Mouse (Mus musculus): ENCODE measurements around the gene Gna13. TPM values are rescaled to one million over a fixed set of nuclear protein-coding genes. Genes with fewer than 3 reads are reported as not detected.
"Not testable (repeated sequence)": the region's sequence is repeated elsewhere in the genome, so short reads cannot be mapped to it uniquely, and the experiment has no call there.

Gene Gna13
- polyA plus RNA-seq, 1 experiment from 2014 or later, result 17.8 TPM

GRCm38 (mm10) chr11:109332722-109333121 is 29.9 kb upstream of the Gna13 start:
- peaks cover 12% of the 10 kb centered on the region for H3K4me1 ChIP-seq
- no peaks in the 10 kb centered on the region for H3K9me3 ChIP-seq
- no peak overlapping the region for H3K4me2 ChIP-seq
- H3K36me3 ChIP-seq, result no peaks in the 10 kb centered on the region
- WGBS, result 45% methylated on average over 6 of the region's 6 CpGs
- H3K27ac ChIP-seq (replicated peaks), result no peak overlapping the region
- no peak overlapping the region for H3K4me3 ChIP-seq
- H3K9ac ChIP-seq, result no peak overlapping the region
- ATAC-seq (ENCODE audit: extremely low read depth, insufficient number of reproducible peaks, low FRiP score, low TSS enrichment), result no peak
- no peaks in the 10 kb centered on the region for H3K27me3 ChIP-seq (replicated peaks)

GRCm38 (mm10) chr11:109334773-109335172 is 27.9 kb upstream of the Gna13 start:
- no peaks in the 10 kb centered on the region for H3K9me3 ChIP-seq
- H3K36me3 ChIP-seq, result no peaks in the 10 kb centered on the region
- no peaks in the 10 kb centered on the region for H3K27me3 ChIP-seq (replicated peaks)
- peaks cover 8% of the 10 kb centered on the region for H3K4me1 ChIP-seq
- H3K9ac ChIP-seq, result no peak overlapping the region
- no peak for ATAC-seq (ENCODE audit: extremely low read depth, insufficient number of reproducible peaks, low FRiP score, low TSS enrichment)
- no peak overlapping the region for H3K4me3 ChIP-seq
- WGBS, result 82% methylated on average over 4 of the region's 4 CpGs
- H3K4me2 ChIP-seq, result no peak overlapping the region
- no peak overlapping the region for H3K27ac ChIP-seq (replicated peaks)

DNA sequence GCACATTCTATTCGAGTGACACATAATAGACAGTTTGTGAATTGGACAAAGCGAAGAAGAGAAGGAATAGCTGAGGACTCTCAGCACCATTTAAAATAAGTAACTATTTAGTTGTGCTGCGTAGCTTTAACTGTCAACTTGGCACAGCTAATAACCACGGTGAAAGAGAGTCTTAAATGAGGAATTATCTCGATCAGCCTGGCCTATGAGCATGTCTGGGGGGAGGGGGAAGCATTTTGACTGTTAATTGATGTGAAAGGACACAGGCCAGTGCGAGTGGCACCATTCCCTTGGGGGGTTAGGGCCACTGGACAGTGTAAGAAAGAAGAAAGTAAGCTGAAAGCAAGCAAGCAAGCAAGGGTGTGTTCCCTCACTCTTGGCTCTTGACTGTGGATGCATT is 26.7 kb upstream of the Gna13 start:
- no peaks in the 10 kb centered on the region for H3K36me3 ChIP-seq
- no peaks in the 10 kb centered on the region for H3K9me3 ChIP-seq
- no peak overlapping the region for H3K27ac ChIP-seq (replicated peaks)
- no peak for ATAC-seq (ENCODE audit: extremely low read depth, insufficient number of reproducible peaks, low FRiP score, low TSS enrichment)
- no peaks in the 10 kb centered on the region for H3K27me3 ChIP-seq (replicated peaks)
- no peak overlapping the region for H3K4me2 ChIP-seq
- H3K9ac ChIP-seq, result no peak overlapping the region
- no peak overlapping the region for H3K4me3 ChIP-seq
- H3K4me1 ChIP-seq, result peaks cover 8% of the 10 kb centered on the region
- 47% methylated on average over 6 of the region's 6 CpGs for WGBS

DNA sequence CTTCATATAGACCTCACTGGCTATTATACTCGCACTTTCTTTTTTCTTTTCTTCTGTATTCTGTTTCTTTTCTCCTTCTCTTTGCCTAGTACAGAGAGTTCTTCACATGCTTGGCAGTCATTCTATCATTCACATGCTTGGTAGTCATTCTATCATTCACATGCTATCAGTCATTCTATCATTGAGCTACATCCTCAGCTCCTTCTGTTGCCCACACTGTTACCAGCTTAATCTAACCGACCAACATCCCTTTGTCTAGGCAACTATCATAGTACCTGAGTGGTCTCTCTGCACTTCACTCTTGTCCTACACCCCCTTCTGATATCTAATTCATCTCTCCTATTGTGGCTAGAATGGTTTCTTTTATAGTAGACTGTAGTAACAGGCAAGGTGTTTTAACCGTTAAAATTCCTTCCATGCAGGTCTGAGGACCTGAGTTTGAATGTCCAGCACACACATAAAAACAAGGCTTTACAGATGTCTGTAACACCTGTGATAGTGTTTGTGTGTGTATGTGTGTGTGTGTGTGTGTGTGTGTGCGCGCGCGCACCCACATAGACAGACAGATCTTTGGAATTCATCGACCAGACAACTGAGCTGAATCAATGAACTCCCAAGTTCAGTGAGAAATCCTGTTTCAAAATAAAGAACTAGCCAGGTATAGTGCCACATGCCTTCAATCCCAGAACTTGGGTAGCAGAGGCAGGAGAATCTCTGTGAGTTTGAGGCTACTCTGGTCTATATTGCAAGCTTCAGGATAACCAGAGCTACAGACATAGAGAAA is 23.3 kb upstream of the Gna13 start:
- Histone ChIP-seq H3K9me3 (no peaks in the 10 kb centered on the region), H3K9ac (no peak overlapping the region), H3K36me3 (no peaks in the 10 kb centered on the region), H3K27ac (replicated peaks) (no peak overlapping the region), H3K4me3 (no peak overlapping the region), H3K27me3 (replicated peaks) (0 out of 2 replicates have a peak, but pooled peaks cover 8% of the 10 kb centered on the region), H3K4me1 (peaks cover 14% of the 10 kb centered on the region), H3K4me2 (no peak overlapping the region)
- ATAC-seq (ENCODE audit: extremely low read depth, insufficient number of reproducible peaks, low FRiP score, low TSS enrichment), result no peak
- whole genome bisulfite sequencing, result 91% methylated on average over 8 of the region's 8 CpGs

DNA sequence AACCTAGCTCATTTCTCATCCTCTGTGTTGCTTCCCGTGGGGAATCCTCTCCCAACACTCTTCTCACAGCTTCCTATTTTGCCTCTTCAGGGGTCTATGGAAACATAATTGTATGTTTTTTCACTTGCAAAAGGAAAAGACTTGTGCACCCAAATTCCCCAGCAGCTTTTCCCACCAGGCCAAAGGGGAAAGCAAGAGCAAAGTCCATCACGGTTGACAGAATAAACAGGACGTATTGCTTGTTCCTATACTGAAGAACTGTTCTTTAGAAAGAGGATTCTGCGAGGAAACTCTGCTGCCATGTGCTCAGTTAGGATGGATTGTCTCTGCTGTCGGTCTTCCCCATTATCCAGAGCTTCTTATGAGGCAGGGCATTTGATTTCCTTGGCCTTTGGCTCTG is 22.1 kb upstream of the Gna13 start:
- Histone ChIP-seq H3K36me3 (no peaks in the 10 kb centered on the region), H3K27me3 (replicated peaks) (0 out of 2 replicates have a peak, but pooled peaks cover 8% of the 10 kb centered on the region), H3K9me3 (no peaks in the 10 kb centered on the region), H3K4me2 (no peak overlapping the region), H3K4me3 (no peak overlapping the region), H3K4me1 (peaks cover 20% of the 10 kb centered on the region), H3K9ac (no peak overlapping the region), H3K27ac (replicated peaks) (no peak overlapping the region)
- 74% methylated on average over 5 of the region's 5 CpGs for WGBS
- no peak for ATAC-seq (ENCODE audit: extremely low read depth, insufficient number of reproducible peaks, low FRiP score, low TSS enrichment)

DNA sequence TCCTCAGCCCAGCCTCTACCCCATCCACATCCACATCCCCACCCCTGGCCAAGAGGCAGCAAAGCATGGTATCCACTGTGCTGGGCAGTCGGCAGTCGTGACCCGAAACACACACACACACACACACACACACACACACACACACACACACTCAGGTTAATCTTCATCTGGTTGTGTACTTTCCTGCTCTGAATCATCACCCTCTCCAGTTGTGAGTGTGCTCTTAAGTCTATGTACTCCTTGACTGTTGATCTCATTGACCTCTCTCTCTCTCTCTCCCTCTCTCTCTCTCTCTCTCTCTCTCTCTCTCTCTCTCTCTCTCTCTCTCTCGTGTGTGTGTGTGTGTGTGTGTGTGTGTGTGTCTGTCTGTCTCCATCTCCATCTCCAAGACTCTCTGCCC is 20.0 kb upstream of the Gna13 start:
- WGBS, result 87% methylated on average over 3 of the region's 4 CpGs
- not testable (repeated sequence) for H3K27me3 ChIP-seq (replicated peaks); ATAC-seq (ENCODE audit: extremely low read depth, insufficient number of reproducible peaks, low FRiP score, low TSS enrichment); H3K36me3 ChIP-seq; H3K27ac ChIP-seq (replicated peaks); H3K9ac ChIP-seq; H3K9me3 ChIP-seq; H3K4me3 ChIP-seq; H3K4me2 ChIP-seq
- H3K4me1 ChIP-seq, result peaks cover 37% of the 10 kb centered on the region

DNA sequence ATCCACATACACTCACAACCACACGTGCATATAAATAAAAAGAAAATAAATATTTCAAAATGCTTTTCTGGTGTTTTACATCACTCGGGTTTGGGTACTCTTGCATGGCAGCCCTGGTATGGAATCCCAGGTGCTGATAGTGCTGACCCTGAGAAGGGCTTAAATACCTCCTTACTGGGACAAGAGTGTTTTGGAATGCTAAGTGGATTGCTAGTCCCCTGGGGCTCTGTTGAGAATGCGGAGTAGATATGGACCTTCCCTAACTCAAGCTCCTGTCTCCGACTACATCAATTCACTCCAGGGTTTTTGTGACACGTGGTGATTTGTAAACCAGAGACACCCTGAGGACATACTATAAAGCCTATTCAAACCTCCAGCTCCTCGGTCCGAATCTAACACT is 19.1 kb upstream of the Gna13 start:
- H3K36me3 ChIP-seq, result no peaks in the 10 kb centered on the region
- peak overlapping the region; percentile 13 for H3K4me3 ChIP-seq
- peaks cover 46% of the 10 kb centered on the region for H3K4me1 ChIP-seq
- 18% methylated on average over 7 of the region's 7 CpGs for WGBS
- ATAC-seq (ENCODE audit: extremely low read depth, insufficient number of reproducible peaks, low FRiP score, low TSS enrichment), result no peak
- H3K9ac ChIP-seq, result peak overlapping the region; percentile 60
- peak overlapping the region; percentile 56 for H3K4me2 ChIP-seq
- no peaks in the 10 kb centered on the region for H3K9me3 ChIP-seq
- H3K27ac ChIP-seq (replicated peaks), result peak overlapping the region; percentile 67
- 0 out of 2 replicates have a peak, but pooled peaks cover 8% of the 10 kb centered on the region for H3K27me3 ChIP-seq (replicated peaks)

DNA sequence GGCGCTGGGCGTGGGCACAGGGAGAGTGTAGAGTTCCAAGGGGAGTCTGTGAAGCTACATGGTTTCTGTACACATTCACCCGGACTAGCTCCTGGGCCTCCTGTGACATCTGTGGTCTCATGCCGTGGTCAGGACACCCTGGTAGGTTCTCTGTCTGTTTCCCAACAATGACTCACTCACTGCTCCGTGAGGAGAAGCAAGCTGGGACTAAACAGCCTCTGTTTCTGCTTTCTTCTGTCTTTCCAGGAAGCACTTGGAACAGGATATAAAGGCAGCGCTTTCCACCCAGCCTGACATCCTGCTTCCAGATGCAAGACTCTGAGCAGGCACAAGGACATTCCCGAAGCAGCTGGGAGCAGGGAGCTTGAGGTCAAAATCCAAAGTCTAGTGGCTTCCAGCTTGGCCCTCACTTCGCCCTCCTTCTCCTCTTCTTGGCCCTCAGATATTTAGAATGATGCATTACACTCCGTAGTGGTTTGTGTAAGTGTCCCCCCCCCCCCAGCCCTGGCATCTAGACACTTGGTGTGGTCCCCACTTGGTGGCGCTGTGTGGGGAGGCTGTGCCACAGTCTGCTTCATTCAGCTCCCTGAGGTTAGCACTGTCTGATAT is 18.5 kb upstream of the Gna13 start:
- Histone ChIP-seq H3K4me3 (peak overlapping the region; percentile 13), H3K27ac (replicated peaks) (peak overlapping the region; percentile 67), H3K36me3 (no peaks in the 10 kb centered on the region), H3K9ac (peak overlapping the region; percentile 60), H3K27me3 (replicated peaks) (0 out of 2 replicates have a peak, but pooled peaks cover 8% of the 10 kb centered on the region), H3K4me2 (peak overlapping the region; percentile 56), H3K9me3 (no peaks in the 10 kb centered on the region), H3K4me1 (peaks cover 48% of the 10 kb centered on the region)
- ATAC-seq (ENCODE audit: extremely low read depth, insufficient number of reproducible peaks, low FRiP score, low TSS enrichment), result no peak
- WGBS, result 16% methylated on average over 10 of the region's 10 CpGs

DNA sequence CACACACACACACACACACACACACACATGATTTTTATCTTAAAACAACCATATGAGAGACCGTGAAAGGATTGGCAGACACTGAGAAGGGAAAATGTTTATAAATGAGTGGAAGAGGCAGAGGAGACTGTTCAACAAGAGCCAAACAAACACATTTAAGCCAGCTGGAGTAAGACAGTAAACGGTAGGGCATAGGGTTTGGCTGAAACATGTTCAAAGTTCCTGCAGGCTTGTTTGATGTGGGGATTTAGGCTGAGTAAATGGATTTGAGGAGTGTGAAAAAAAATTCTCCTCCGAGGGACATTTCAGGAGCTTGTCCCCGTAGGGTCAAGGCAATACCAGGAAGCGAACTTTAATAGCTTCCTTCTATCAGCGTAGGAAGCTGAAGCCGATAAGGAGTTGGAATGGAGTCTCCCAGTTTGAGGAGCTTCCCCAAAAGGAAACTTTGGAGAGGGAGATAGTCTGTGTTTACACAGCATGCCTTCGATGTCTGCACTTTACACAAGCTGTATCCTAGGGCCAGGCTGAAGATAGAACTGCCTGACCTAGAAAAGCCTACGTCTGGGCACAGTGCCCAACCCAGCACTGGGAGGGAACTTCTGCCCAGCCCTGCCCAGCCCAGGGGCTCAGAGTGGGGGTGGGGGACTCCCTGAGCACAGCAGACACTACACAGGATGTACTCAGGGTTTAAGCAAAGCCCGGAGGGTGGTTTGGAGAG is 15.2 kb upstream of the Gna13 start:
- H3K9ac ChIP-seq, result peak overlapping the region; percentile 47
- no peaks in the 10 kb centered on the region for H3K27me3 ChIP-seq (replicated peaks)
- H3K4me2 ChIP-seq, result peak overlapping the region; percentile 51
- peaks cover 58% of the 10 kb centered on the region for H3K4me1 ChIP-seq
- H3K36me3 ChIP-seq, result no peaks in the 10 kb centered on the region
- ATAC-seq (ENCODE audit: extremely low read depth, insufficient number of reproducible peaks, low FRiP score, low TSS enrichment), result peak; percentile 84
- WGBS, result 6% methylated on average over 10 of the region's 10 CpGs
- peak overlapping the region; percentile 83 for H3K27ac ChIP-seq (replicated peaks)
- peak overlapping the region; percentile 9; the same call in 1 of the 2 replicates for H3K4me3 ChIP-seq
- H3K9me3 ChIP-seq, result no peaks in the 10 kb centered on the region

- no peaks in the 10 kb centered on the region for H3K9me3 ChIP-seq
- no peaks in the 10 kb centered on the region for H3K27me3 ChIP-seq (replicated peaks)
- WGBS, result 59% methylated on average over 12 of the region's 12 CpGs
- H3K4me2 ChIP-seq, result 0 out of 2 replicates have a peak overlapping the region, but pooled peaks have one; percentile 51
- ATAC-seq (ENCODE audit: extremely low read depth, insufficient number of reproducible peaks, low FRiP score, low TSS enrichment), result no peak
- H3K4me1 ChIP-seq, result peaks cover 53% of the 10 kb centered on the region
- H3K27ac ChIP-seq (replicated peaks), result peak overlapping the region; percentile 83; the same call in 1 of the 2 replicates
- H3K9ac ChIP-seq, result no peak overlapping the region
- H3K36me3 ChIP-seq, result no peaks in the 10 kb centered on the region
- no peak overlapping the region for H3K4me3 ChIP-seq
Measured at GRCm38 (mm10) chr11:109348408-109348807, 14.2 kb upstream of the Gna13 start.

DNA sequence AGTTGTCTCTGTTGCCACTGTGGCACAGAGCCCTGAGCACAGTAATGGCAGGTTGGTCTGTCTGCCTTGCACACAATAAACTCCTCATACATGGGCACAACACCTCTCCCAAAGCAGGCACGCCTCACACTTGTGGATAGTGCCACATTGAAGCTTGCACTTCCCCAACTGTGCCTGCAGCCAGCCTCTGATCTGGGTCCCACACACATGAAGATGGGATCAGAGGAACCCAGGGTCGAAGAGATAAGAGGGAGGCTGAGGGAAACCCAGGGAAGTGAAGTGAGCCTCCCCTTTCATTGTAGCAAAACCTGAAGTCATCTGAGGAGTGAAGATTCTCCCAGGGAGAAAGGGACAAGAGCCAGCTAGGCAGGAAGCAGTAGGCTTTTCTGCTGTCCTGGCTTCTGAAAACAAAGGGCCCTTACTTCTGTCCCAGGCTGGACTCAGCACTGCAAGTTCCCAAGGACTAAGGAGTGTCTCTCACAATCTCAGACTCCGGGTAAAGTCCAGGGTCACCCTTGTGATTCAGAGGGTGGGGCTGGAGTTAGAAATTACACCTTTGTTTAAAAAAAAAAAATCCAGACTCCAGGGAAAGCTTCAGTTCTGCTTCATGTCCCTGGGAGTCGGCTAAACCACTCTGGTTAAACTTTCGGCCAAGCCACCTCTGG is 12.8 kb upstream of the Gna13 start:
- H3K9ac ChIP-seq, result no peak overlapping the region
- peaks cover 49% of the 10 kb centered on the region for H3K4me1 ChIP-seq
- 40% methylated on average over 5 of the region's 5 CpGs for WGBS
- ATAC-seq (ENCODE audit: extremely low read depth, insufficient number of reproducible peaks, low FRiP score, low TSS enrichment), result no peak
- H3K4me3 ChIP-seq, result no peak overlapping the region
- no peak overlapping the region for H3K27ac ChIP-seq (replicated peaks)
- no peak overlapping the region for H3K4me2 ChIP-seq
- H3K36me3 ChIP-seq, result no peaks in the 10 kb centered on the region
- no peaks in the 10 kb centered on the region for H3K27me3 ChIP-seq (replicated peaks)
- no peaks in the 10 kb centered on the region for H3K9me3 ChIP-seq
